ENCODE assay signal across 10 mouse cellular contexts in the genomic region with DNA sequence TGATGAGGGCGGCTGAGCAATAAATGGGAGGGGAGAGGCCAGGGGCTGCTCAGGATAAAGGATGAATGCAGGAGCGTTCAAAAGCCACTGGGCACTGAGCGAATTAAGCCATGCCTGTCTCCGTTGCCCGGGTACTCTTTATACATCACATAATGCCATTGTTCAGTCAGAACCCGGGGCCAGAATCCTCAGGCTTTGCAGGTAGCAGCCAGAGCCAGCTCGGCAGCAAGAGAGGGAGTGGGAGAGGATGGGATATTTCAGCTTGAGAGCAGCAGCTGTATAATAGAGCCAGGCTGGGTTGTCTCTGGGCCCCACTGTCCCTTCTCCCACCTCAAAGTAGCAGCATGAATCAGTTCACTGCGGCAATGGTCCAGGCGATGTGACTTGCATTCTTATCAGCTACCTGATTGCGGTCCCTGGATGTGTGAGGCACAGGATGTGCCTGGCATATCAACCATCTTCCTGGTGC.
A peak's percentile ranks its signal among the peaks of the same experiment; 100 is the strongest.
DNase-seq lines count a peak whose midpoint lies in the region; ATAC-seq and TF ChIP-seq lines count a peak whose summit lies in the region.
"Had no signal": no experiment of that assay in that cellular context is flagged by ENCODE, and none has a peak within 500 bp of the region (broad histone marks: within the 10 kb centered on the region; RNA-seq: fewer than 3 reads in every experiment).

No protein-coding gene starts in this region.

- H3K4me1 ChIP-seq in cortical plate, adult 2 months (ENCODE audit: control insufficient read depth, insufficient read depth, low read length): peaks cover 10% of the 10 kb centered on the region
- peaks cover 60% of the 10 kb centered on the region for H3K4me1 ChIP-seq in forebrain, embryonic 13.5 days
- H3K4me1 ChIP-seq in midbrain, postnatal 0 days (ENCODE audit: insufficient read depth, low read length): peaks cover 31% of the 10 kb centered on the region
- H3K4me1 ChIP-seq: liver, embryonic 12.5 days had no signal

- TF ChIP-seq CTCF in cortical plate, adult 2 months (IDR thresholded peaks at IDR 0.05; ENCODE audit: extremely low read depth, insufficient read depth, low read length): no peak
- no peak for TF ChIP-seq CTCF in midbrain, postnatal 0 days (IDR thresholded peaks at IDR 0.05)

- no peak overlapping the region for H3K4me3 ChIP-seq in cortical plate, adult 2 months (ENCODE audit: insufficient read depth, low read length)
- no peak overlapping the region for H3K4me3 ChIP-seq in forebrain, embryonic 13.5 days
- H3K4me3 ChIP-seq in midbrain, postnatal 0 days (ENCODE audit: low read depth, low read length): no peak overlapping the region
- H3K4me3 ChIP-seq: liver, embryonic 12.5 days had no signal

- H3K4me2 ChIP-seq in forebrain, embryonic 13.5 days: peak overlapping the region; percentile 36
- no peak overlapping the region for H3K4me2 ChIP-seq in midbrain, postnatal 0 days (ENCODE audit: low read depth, low read length, poor library complexity, severe bottlenecking)
- H3K4me2 ChIP-seq: liver, embryonic 12.5 days had no signal

- ATAC-seq in forebrain, embryonic 13.5 days: peak; percentile 85
- peak; percentile 81 for ATAC-seq in midbrain, postnatal 0 days (ENCODE audit: low FRiP score)
- ATAC-seq in granulocyte monocyte progenitor cell, adult 5-6 weeks (replicated peaks; ENCODE audit: poor library complexity, severe bottlenecking): no peak
- ATAC-seq: intestine, embryonic 16.5 days; liver, embryonic 12.5 days had no signal

- 6% methylated on average over 10 of the region's 10 CpGs for WGBS in forebrain, embryonic 13.5 days
- 10% methylated on average over 10 of the region's 10 CpGs for WGBS in midbrain, postnatal 0 days

- H3K27ac ChIP-seq in cortical plate, adult 2 months (ENCODE audit: insufficient read depth, low read length): peak overlapping the region; percentile 39
- peak overlapping the region; percentile 99 for H3K27ac ChIP-seq in forebrain, embryonic 13.5 days
- peak overlapping the region; percentile 96 for H3K27ac ChIP-seq in midbrain, postnatal 0 days (ENCODE audit: low read depth, low read length)
- H3K27ac ChIP-seq: liver, embryonic 12.5 days had no signal

- H3K36me3 ChIP-seq in forebrain, embryonic 13.5 days (ENCODE audit: poor library complexity, severe bottlenecking): no peaks in the 10 kb centered on the region
- no peaks in the 10 kb centered on the region for H3K36me3 ChIP-seq in midbrain, postnatal 0 days (ENCODE audit: insufficient read depth, low read length)
- H3K36me3 ChIP-seq: liver, embryonic 12.5 days had no signal

- peak overlapping the region; percentile 54 for H3K9ac ChIP-seq in forebrain, embryonic 13.5 days
- H3K9ac ChIP-seq in midbrain, postnatal 0 days (replicated peaks; ENCODE audit: low read length, poor library complexity, severe bottlenecking): peak overlapping the region; percentile 29; the same call in 1 of the 2 replicates
- H3K9ac ChIP-seq: liver, embryonic 12.5 days had no signal

- no peaks in the 10 kb centered on the region for H3K27me3 ChIP-seq in forebrain, embryonic 13.5 days
- H3K27me3 ChIP-seq in midbrain, postnatal 0 days (ENCODE audit: insufficient read depth, low read length): no peaks in the 10 kb centered on the region
- H3K27me3 ChIP-seq: liver, embryonic 12.5 days had no signal

- no peak for TF ChIP-seq POLR2A in cortical plate, adult 2 months (IDR thresholded peaks at IDR 0.05; ENCODE audit: extremely low read depth, insufficient read depth, low read length)

- peak; percentile 74 for DNase-seq in layer of hippocampus, adult 9-11 months
- DNase-seq in midbrain, postnatal 0 days (ENCODE audit: low spot score): peak; percentile 94
- no peak for DNase-seq in urinary bladder, postnatal 4 days (ENCODE audit: low spot score in 2 of 2)
- no peak for DNase-seq in heart, adult 11 months
- no peak for DNase-seq in Muller cell, postnatal 12 days (ENCODE audit: inconsistent ontology term)

- no peaks in the 10 kb centered on the region for H3K9me3 ChIP-seq in forebrain, embryonic 13.5 days (replicated peaks)
- no peaks in the 10 kb centered on the region for H3K9me3 ChIP-seq in midbrain, postnatal 0 days (ENCODE audit: low read length)
- H3K9me3 ChIP-seq: liver, embryonic 12.5 days had no signal

Comparison
In these comparisons a context has a peak if more than half of its experiments do, and no peak if none do; other contexts are left out.
1. H3K27ac ChIP-seq: peak in every context shown above with its lines; median percentile 99 in forebrain, embryonic 13.5 days; 96 in midbrain, postnatal 0 days; 39 in cortical plate, adult 2 months.
2. DNase-seq: peak in layer of hippocampus, adult 9-11 months (single experiment) and midbrain, postnatal 0 days (single experiment); none in urinary bladder, postnatal 4 days (0 of 2), heart, adult 11 months (single experiment) and Muller cell, postnatal 12 days (single experiment).